Mouse (Mus musculus) midbrain, embryonic 14.5 days (tissue): ENCODE measurements at regions not wholly inside any gene's neighbourhood (a gene's known extent, or its start where the extent isn't known, plus 50 kb on each side); places are given as distances from the start of the nearest gene placed in this dataset.

Experiments
- ATAC-seq: fragments of 200-750 bp; cut with Nextera tagmentation; 2 replicates; pipeline ENCODE4 v1.8.0; 2017; ENCODE audit warnings: moderate number of reproducible peaks, moderate library complexity; ENCODE audit not compliant: low FRiP score, low TSS enrichment
- DNase-seq: peaks from one replicate; pipeline ENCODE4 v3.0.0-alpha.2; 2015
- H3K27ac ChIP-seq: fragments of 300-500 bp; sonication (generic); replicated peaks from 2 replicates; pipeline ENCODE4 v1.5.1; 2014; ENCODE audit warnings: mild to moderate bottlenecking, low read depth, low read length, moderate library complexity
- H3K27me3 ChIP-seq: fragments of 300-500 bp; sonication (generic); 2 replicates; pipeline ENCODE4 v1.6.1; 2014; ENCODE audit warnings: low read length, control low read depth, mixed read lengths; ENCODE audit not compliant: control insufficient read depth, insufficient read depth
- H3K36me3 ChIP-seq: fragments of 300-500 bp; sonication (generic); 2 replicates; pipeline ENCODE4 v1.6.1; 2014; ENCODE audit warnings: low read length, control low read depth; ENCODE audit not compliant: control insufficient read depth, insufficient read depth
- H3K4me1 ChIP-seq: fragments of 300-500 bp; sonication (generic); 2 replicates; pipeline ENCODE4 v1.6.1; 2014; ENCODE audit warnings: mild to moderate bottlenecking, antibody characterized with exemption, low read length, control low read depth; ENCODE audit not compliant: control insufficient read depth, insufficient read depth
- H3K4me2 ChIP-seq: fragments of 300-500 bp; sonication (generic); 2 replicates; pipeline ENCODE4 v1.6.1; 2014; ENCODE audit warnings: mild to moderate bottlenecking, low read length, moderate library complexity
- H3K4me3 ChIP-seq: fragments of 300-500 bp; sonication (generic); replicated peaks from 2 replicates; pipeline ENCODE4 v1.5.1; 2014; ENCODE audit warnings: low read depth, low read length
- H3K9ac ChIP-seq: fragments of 300-500 bp; sonication (generic); replicated peaks from 2 replicates; pipeline ENCODE4 v1.6.1; 2014; ENCODE audit warnings: mild to moderate bottlenecking, low read length, moderate library complexity
- H3K9me3 ChIP-seq: fragments of 300-500 bp; sonication (generic); 2 replicates; pipeline ENCODE4 v1.6.1; 2016; ENCODE audit warnings: low read length, control low read depth, mixed read lengths; ENCODE audit not compliant: control insufficient read depth
- WGBS: fragments of 180-500 bp; shearing (Covaris S2); extraction: QIAGEN DNeasy Blood & Tissue Kit; methylation state at CpG from one replicate; pipeline ENCODE4 v1.1.7; 2014; 5-methylcytosine and 5-hydroxymethylcytosine counted together

- Histone ChIP-seq H3K4me2 (no peak overlapping the region), H3K36me3 (no peaks in the 10 kb centered on the region), H3K9me3 (no peaks in the 10 kb centered on the region), H3K27ac (no peak overlapping the region), H3K4me3 (no peak overlapping the region), H3K9ac (no peak overlapping the region), H3K27me3 (no peaks in the 10 kb centered on the region), H3K4me1 (no peaks in the 10 kb centered on the region)
- WGBS, result 55% methylated on average over 4 of the region's 4 CpGs
- DNase-seq (peak; percentile 41), ATAC-seq (no peak)
These were observed 780.0 kb upstream of the Cldn34c4 start for GRCm38 (mm10) chrX:128516358-128516757.
